Mouse (Mus musculus) liver, embryonic 12.5 days (tissue): ENCODE data around the gene Flnb. TPM values are rescaled to one million over a fixed set of nuclear protein-coding genes. Genes with fewer than 3 reads are reported as not detected.

ENCODE experiments used
- ATAC-seq: fragments of 200-750 bp; cut with Nextera tagmentation; 2 replicates; pipeline ENCODE4 v1.8.0; 2017; ENCODE audit warnings: moderate number of reproducible peaks, mild to moderate bottlenecking, moderate library complexity
- H3K27ac ChIP-seq: fragments of 300-500 bp; sonication (generic); 2 replicates; pipeline ENCODE4 v1.5.1; 2016; ENCODE audit warnings: mild to moderate bottlenecking
- H3K27me3 ChIP-seq: fragments of 300-500 bp; sonication (generic); replicated peaks from 2 replicates; pipeline ENCODE4 v1.6.1; 2016; ENCODE audit warnings: mild to moderate bottlenecking, moderate library complexity
- H3K36me3 ChIP-seq: fragments of 300-500 bp; sonication (generic); 2 replicates; pipeline ENCODE4 v1.6.1; 2016; ENCODE audit warnings: mild to moderate bottlenecking, moderate library complexity
- H3K4me1 ChIP-seq: fragments of 300-500 bp; sonication (generic); 2 replicates; pipeline ENCODE4 v1.6.1; 2016
- H3K4me2 ChIP-seq: fragments of 300-500 bp; sonication (generic); 2 replicates; pipeline ENCODE4 v1.6.1; 2016; ENCODE audit warnings: mild to moderate bottlenecking, moderate library complexity
- H3K4me3 ChIP-seq: fragments of 300-500 bp; sonication (generic); 2 replicates; pipeline ENCODE4 v1.5.1; 2016; ENCODE audit warnings: mild to moderate bottlenecking, moderate library complexity
- H3K9ac ChIP-seq: fragments of 300-500 bp; sonication (generic); 2 replicates; pipeline ENCODE4 v1.6.1; 2016; ENCODE audit warnings: mild to moderate bottlenecking, moderate library complexity
- H3K9me3 ChIP-seq: fragments of 300-500 bp; sonication (generic); replicated peaks from 2 replicates; pipeline ENCODE4 v1.6.1; 2016; ENCODE audit warnings: mild to moderate bottlenecking, moderate library complexity
- WGBS: fragments of 180-500 bp; shearing (Covaris S2); methylation state at CpG from one replicate; pipeline ENCODE4 v1.1.7; 2016; ENCODE audit not compliant: insufficient replicate concordance; 5-methylcytosine and 5-hydroxymethylcytosine counted together
- polyA plus RNA-seq: library from polyadenylated mRNA; unstranded; fragments of >200 nt; fragmentation: Nextera tagmentation; extraction: Ambion mirVana; gene quantifications from 2 replicates; pipeline ENCODE4 v1.2.1, GENCODE M21; 2016

The Flnb gene
- polyA plus RNA-seq: 7.4 and 8.7 TPM in 2 replicates

- H3K9me3 ChIP-seq: no peaks in the 10 kb centered on the region
- peak; percentile 91 for ATAC-seq
- H3K27ac ChIP-seq: 0 out of 2 replicates have a peak within 1 kb of the TSS, but pooled peaks have one; percentile 51
- H3K4me2 ChIP-seq: peak within 1 kb of the TSS; percentile 84
- H3K4me1 ChIP-seq: peaks cover 38% of the 10 kb centered on the region
- H3K36me3 ChIP-seq: no peaks in the 10 kb centered on the region
- peaks cover 18% of the 10 kb centered on the region for H3K27me3 ChIP-seq
- peak within 1 kb of the TSS; percentile 63 for H3K9ac ChIP-seq
- peak within 1 kb of the TSS; percentile 63 for H3K4me3 ChIP-seq
- 2% methylated on average over 49 of the region's 49 CpGs for WGBS
Observed at GRCm38 (mm10) chr14:7817770-7818462, at the start of gene Flnb. Gene Flnb, plus strand, starts transcription at chr14:7817957.

GRCm38 (mm10) chr14:7773714-7774389, 43.9 kb upstream of the Flnb start:
- Histone ChIP-seq H3K27me3 (no peaks in the 10 kb centered on the region), H3K36me3 (no peaks in the 10 kb centered on the region), H3K4me2 (peak overlapping the region; percentile 67), H3K9me3 (no peaks in the 10 kb centered on the region), H3K9ac (peak overlapping the region; percentile 62), H3K4me1 (peaks cover 3% of the 10 kb centered on the region), H3K4me3 (peak overlapping the region; percentile 63), H3K27ac (peak overlapping the region; percentile 60)
- peak; percentile 73 for ATAC-seq
- WGBS: 12% methylated on average over 24 of the region's 24 CpGs

GRCm38 (mm10) chr14:7786073-7786472, 31.7 kb upstream of the Flnb start:
- H3K27me3 ChIP-seq: peaks cover 14% of the 10 kb centered on the region
- no peak overlapping the region for H3K4me3 ChIP-seq
- H3K4me1 ChIP-seq: peaks cover 6% of the 10 kb centered on the region
- peak overlapping the region; percentile 17; the same call in 1 of the 2 replicates for H3K4me2 ChIP-seq
- 24% methylated on average over 13 of the region's 13 CpGs for WGBS
- no peak overlapping the region for H3K27ac ChIP-seq
- no peaks in the 10 kb centered on the region for H3K36me3 ChIP-seq
- H3K9me3 ChIP-seq: no peaks in the 10 kb centered on the region
- ATAC-seq: no peak
- no peak overlapping the region for H3K9ac ChIP-seq

- WGBS: 67% methylated on average over 7 of the region's 7 CpGs
- peaks cover 39% of the 10 kb centered on the region for H3K27me3 ChIP-seq
- H3K9ac ChIP-seq: no peak overlapping the region
- H3K36me3 ChIP-seq: no peaks in the 10 kb centered on the region
- no peak overlapping the region for H3K27ac ChIP-seq
- peaks cover 11% of the 10 kb centered on the region for H3K4me1 ChIP-seq
- H3K4me2 ChIP-seq: no peak overlapping the region
- no peaks in the 10 kb centered on the region for H3K9me3 ChIP-seq
- no peak for ATAC-seq
- H3K4me3 ChIP-seq: no peak overlapping the region
Observed at GRCm38 (mm10) chr14:7789266-7790030, 28.3 kb upstream of the Flnb start.

GRCm38 (mm10) chr14:7791061-7791531, 26.7 kb upstream of the Flnb start:
- Histone ChIP-seq H3K9ac (0 out of 2 replicates have a peak overlapping the region, but pooled peaks have one; percentile 19), H3K4me1 (peaks cover 7% of the 10 kb centered on the region), H3K9me3 (no peaks in the 10 kb centered on the region), H3K36me3 (no peaks in the 10 kb centered on the region), H3K4me2 (peak overlapping the region; percentile 62), H3K27me3 (peaks cover 39% of the 10 kb centered on the region), H3K27ac (no peak overlapping the region), H3K4me3 (peak overlapping the region; percentile 37)
- no peak for ATAC-seq
- WGBS: 12% methylated on average over 19 of the region's 19 CpGs

- H3K4me3 ChIP-seq: peak within 1 kb of the TSS; percentile 37
- no peak within 1 kb of the TSS for H3K27ac ChIP-seq
Observed at GRCm38 (mm10) chr14:7791532-7792159, 26.1 kb upstream of the Flnb start, which contains the start of gene Gm26661. Gene Gm26661, plus strand, starts transcription at chr14:7791587.

GRCm38 (mm10) chr14:7795961-7796360, 21.8 kb upstream of the Flnb start:
- Histone ChIP-seq H3K4me1 (0 out of 2 replicates have a peak, but pooled peaks cover 5% of the 10 kb centered on the region), H3K4me2 (no peak overlapping the region), H3K27me3 (peaks cover 26% of the 10 kb centered on the region), H3K9ac (no peak overlapping the region), H3K36me3 (no peaks in the 10 kb centered on the region), H3K9me3 (no peaks in the 10 kb centered on the region), H3K27ac (no peak overlapping the region), H3K4me3 (no peak overlapping the region)
- ATAC-seq: no peak
- 82% methylated on average over 4 of the region's 4 CpGs for WGBS

More at GRCm38 (mm10) chr14:7791532-7792159, 26.1 kb upstream of the Flnb start, which contains the start of gene Gm26661:
- Histone ChIP-seq H3K9ac (0 out of 2 replicates have a peak within 1 kb of the TSS, but pooled peaks have one; percentile 19), H3K9me3 (no peaks in the 10 kb centered on the region), H3K36me3 (no peaks in the 10 kb centered on the region), H3K27me3 (peaks cover 39% of the 10 kb centered on the region), H3K4me2 (peak within 1 kb of the TSS; percentile 62), H3K4me1 (0 out of 2 replicates have a peak, but pooled peaks cover 5% of the 10 kb centered on the region)
- ATAC-seq: peak; percentile 55; the same call in 1 of the 2 replicates
- 4% methylated on average over 30 of the region's 30 CpGs for WGBS

GRCm38 (mm10) chr14:7800611-7801010, 17.1 kb upstream of the Flnb start:
- no peak overlapping the region for H3K27ac ChIP-seq
- no peak overlapping the region for H3K4me2 ChIP-seq
- no peak for ATAC-seq
- no peaks in the 10 kb centered on the region for H3K27me3 ChIP-seq
- H3K9me3 ChIP-seq: no peaks in the 10 kb centered on the region
- no peak overlapping the region for H3K9ac ChIP-seq
- H3K4me1 ChIP-seq: no peaks in the 10 kb centered on the region
- H3K36me3 ChIP-seq: no peaks in the 10 kb centered on the region
- no peak overlapping the region for H3K4me3 ChIP-seq

- Histone ChIP-seq H3K27ac (no peak overlapping the region), H3K4me2 (no peak overlapping the region), H3K9ac (no peak overlapping the region), H3K27me3 (no peaks in the 10 kb centered on the region), H3K9me3 (no peaks in the 10 kb centered on the region), H3K36me3 (no peaks in the 10 kb centered on the region), H3K4me3 (no peak overlapping the region), H3K4me1 (no peaks in the 10 kb centered on the region)
- no peak for ATAC-seq
- WGBS: 11% methylated on average over 4 of the region's 4 CpGs
Observed at GRCm38 (mm10) chr14:7801831-7802230, 15.9 kb upstream of the Flnb start.

GRCm38 (mm10) chr14:7803874-7804557, 13.7 kb upstream of the Flnb start:
- Histone ChIP-seq H3K4me3 (no peak overlapping the region), H3K27ac (no peak overlapping the region), H3K36me3 (no peaks in the 10 kb centered on the region), H3K4me2 (no peak overlapping the region), H3K9me3 (no peaks in the 10 kb centered on the region), H3K4me1 (peaks cover 12% of the 10 kb centered on the region; the same call in 1 of the 2 replicates), H3K9ac (no peak overlapping the region), H3K27me3 (no peaks in the 10 kb centered on the region)
- 16% methylated on average over 4 of the region's 4 CpGs for WGBS
- ATAC-seq: no peak

GRCm38 (mm10) chr14:7804558-7804905, 13.2 kb upstream of the Flnb start:
- H3K27me3 ChIP-seq: no peaks in the 10 kb centered on the region
- H3K27ac ChIP-seq: no peak overlapping the region
- H3K9me3 ChIP-seq: no peaks in the 10 kb centered on the region
- no peak overlapping the region for H3K9ac ChIP-seq
- 68% methylated on average over 2 of the region's 2 CpGs for WGBS
- no peak overlapping the region for H3K4me3 ChIP-seq
- H3K36me3 ChIP-seq: no peaks in the 10 kb centered on the region
- H3K4me1 ChIP-seq: peaks cover 12% of the 10 kb centered on the region; the same call in 1 of the 2 replicates
- ATAC-seq: no peak
- no peak overlapping the region for H3K4me2 ChIP-seq
